Mouse (Mus musculus) intestine, embryonic 15.5 days (tissue): ENCODE results near the gene Magel2. TPM values are rescaled to one million over a fixed set of nuclear protein-coding genes. Genes with fewer than 3 reads are reported as not detected.

ENCODE experiments used
- ATAC-seq: fragments of 200-750 bp; cut with Nextera tagmentation; 2 replicates; pipeline ENCODE4 v1.8.0; 2017; ENCODE audit warnings: moderate TSS enrichment, moderate library complexity
- H3K27ac ChIP-seq: fragments of 300-500 bp; sonication (generic); 2 replicates; pipeline ENCODE4 v1.5.1; 2015; ENCODE audit warnings: mild to moderate bottlenecking, inconsistent platforms
- H3K27me3 ChIP-seq: fragments of 300-500 bp; sonication (generic); replicated peaks from 2 replicates; pipeline ENCODE4 v1.6.1; 2015; ENCODE audit warnings: inconsistent platforms
- H3K36me3 ChIP-seq: fragments of 300-500 bp; sonication (generic); 2 replicates; pipeline ENCODE4 v1.6.1; 2015; ENCODE audit warnings: inconsistent platforms
- H3K4me1 ChIP-seq: fragments of 300-500 bp; sonication (generic); replicated peaks from 2 replicates; pipeline ENCODE4 v1.6.1; 2015; ENCODE audit warnings: inconsistent platforms
- H3K4me2 ChIP-seq: fragments of 300-500 bp; sonication (generic); replicated peaks from 2 replicates; pipeline ENCODE4 v1.6.1; 2015; ENCODE audit warnings: mild to moderate bottlenecking, inconsistent platforms
- H3K4me3 ChIP-seq: fragments of 300-500 bp; sonication (generic); replicated peaks from 2 replicates; pipeline ENCODE4 v1.5.1; 2015; ENCODE audit warnings: inconsistent platforms
- H3K9ac ChIP-seq: fragments of 300-500 bp; sonication (generic); 2 replicates; pipeline ENCODE4 v1.6.1; 2015; ENCODE audit warnings: inconsistent platforms
- H3K9me3 ChIP-seq: fragments of 300-500 bp; sonication (generic); 2 replicates; pipeline ENCODE4 v1.6.1; 2016; ENCODE audit warnings: inconsistent platforms
- WGBS: fragments of 180-500 bp; shearing (Covaris S2); methylation state at CpG from one replicate; pipeline ENCODE4 v1.1.7; 2015; 5-methylcytosine and 5-hydroxymethylcytosine counted together
- polyA plus RNA-seq: library from polyadenylated mRNA; unstranded; fragments of >200 nt; fragmentation: Nextera tagmentation; extraction: Ambion mirVana; gene quantifications from 2 replicates; pipeline ENCODE4 v1.2.1, GENCODE M21; 2015

The Magel2 gene
- polyA plus RNA-seq = 0.69 and 0.72 TPM in 2 replicates

DNA sequence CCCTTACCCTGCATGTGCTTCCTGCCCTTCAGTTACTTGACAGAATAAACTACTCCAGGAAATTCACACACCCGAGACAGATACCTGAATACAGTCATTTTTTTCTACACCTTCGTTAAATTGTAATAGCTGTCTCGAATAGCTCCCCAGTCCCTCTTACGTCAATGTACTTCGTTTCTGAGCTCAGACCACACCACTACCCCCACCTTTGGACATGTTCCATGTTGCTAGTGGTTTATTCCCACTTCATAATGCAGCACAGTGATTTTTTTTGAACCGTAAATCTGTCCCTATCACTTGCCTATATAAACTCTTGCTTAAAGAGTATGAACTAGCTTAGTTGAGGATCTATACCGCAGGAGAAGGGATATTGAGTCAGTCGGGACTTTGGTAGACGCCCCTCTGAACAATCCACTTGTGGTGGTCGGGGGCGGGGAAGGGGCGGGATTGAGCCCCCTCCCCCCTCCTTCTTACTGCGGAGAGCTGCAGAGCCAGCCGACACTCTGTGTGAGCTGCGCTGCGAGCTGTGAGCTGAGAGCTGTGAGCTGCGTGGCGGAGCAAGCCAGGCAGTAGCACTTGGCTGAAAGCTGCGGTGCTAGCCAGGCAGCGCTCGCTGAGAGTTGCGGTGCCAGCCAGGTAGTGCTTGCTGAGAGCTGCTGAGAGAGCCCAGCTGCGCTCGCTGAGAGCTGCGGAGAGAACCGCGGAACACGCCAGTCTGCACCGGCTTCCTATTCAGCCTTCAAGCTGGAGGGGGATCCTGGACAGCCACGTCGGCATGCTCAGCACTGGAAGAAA, at the start of gene Magel2:
Gene Magel2 (plus strand): TSS at position 501 of the 795 bp plus-strand sequence.
- Histone ChIP-seq H3K4me3 (peak within 1 kb of the TSS; percentile 41), H3K9ac (peak within 1 kb of the TSS; percentile 34), H3K27ac (no peak within 1 kb of the TSS), H3K9me3 (no peaks in the 10 kb centered on the region), H3K36me3 (no peaks in the 10 kb centered on the region), H3K27me3 (no peaks in the 10 kb centered on the region), H3K4me2 (peak within 1 kb of the TSS; percentile 76), H3K4me1 (no peaks in the 10 kb centered on the region)
- 18% methylated on average over 31 of the region's 31 CpGs for WGBS
- peak; percentile 87 for ATAC-seq

GRCm38 (mm10) chr7:62345411-62345810, 31.4 kb upstream of the Magel2 start:
- Histone ChIP-seq H3K27ac (no peak overlapping the region), H3K4me3 (no peak overlapping the region), H3K9me3 (no peaks in the 10 kb centered on the region), H3K4me1 (no peaks in the 10 kb centered on the region), H3K27me3 (no peaks in the 10 kb centered on the region), H3K9ac (no peak overlapping the region), H3K4me2 (no peak overlapping the region), H3K36me3 (no peaks in the 10 kb centered on the region)
- ATAC-seq = no peak
- WGBS = 11% methylated on average over 1 of the region's 1 CpGs

- no peak for ATAC-seq
- H3K36me3 ChIP-seq = no peaks in the 10 kb centered on the region
Measured at GRCm38 (mm10) chr7:62346269-62346668, 30.5 kb upstream of the Magel2 start, which contains the start of gene Ndn. Gene Ndn, plus strand, starts transcription at chr7:62346569.

GRCm38 (mm10) chr7:62348106-62348803, 28.6 kb upstream of the Magel2 start:
- Histone ChIP-seq H3K4me1 (no peaks in the 10 kb centered on the region), H3K36me3 (no peaks in the 10 kb centered on the region), H3K4me2 (peak overlapping the region; percentile 77), H3K27ac (no peak overlapping the region), H3K9ac (peak overlapping the region; percentile 56), H3K27me3 (no peaks in the 10 kb centered on the region), H3K9me3 (no peaks in the 10 kb centered on the region), H3K4me3 (peak overlapping the region; percentile 46)
- ATAC-seq = peak; percentile 96
- WGBS = 12% methylated on average over 42 of the region's 42 CpGs

More at GRCm38 (mm10) chr7:62346269-62346668, 30.5 kb upstream of the Magel2 start, which contains the start of gene Ndn:
- WGBS = 53% methylated on average over 1 of the region's 1 CpGs
- H3K9me3 ChIP-seq = no peaks in the 10 kb centered on the region
- no peak within 1 kb of the TSS for H3K4me3 ChIP-seq
- no peak within 1 kb of the TSS for H3K27ac ChIP-seq
- no peak within 1 kb of the TSS for H3K4me2 ChIP-seq
- no peaks in the 10 kb centered on the region for H3K27me3 ChIP-seq
- H3K9ac ChIP-seq = no peak within 1 kb of the TSS
- H3K4me1 ChIP-seq = no peaks in the 10 kb centered on the region

DNA sequence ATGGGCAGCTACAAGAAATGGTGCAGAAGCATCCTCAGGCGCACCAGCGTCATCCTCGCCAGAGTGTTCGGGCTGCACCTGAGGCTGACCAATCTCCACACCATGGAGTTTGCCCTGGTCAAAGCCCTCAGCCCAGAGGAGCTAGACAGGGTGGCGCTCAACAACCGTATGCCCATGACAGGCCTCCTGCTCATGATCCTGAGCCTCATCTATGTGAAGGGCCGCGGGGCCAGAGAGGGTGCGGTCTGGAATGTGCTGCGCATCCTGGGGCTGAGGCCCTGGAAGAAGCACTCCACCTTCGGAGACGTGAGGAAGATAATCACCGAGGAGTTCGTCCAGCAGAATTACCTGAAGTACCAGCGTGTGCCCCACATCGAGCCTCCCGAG, 28.0 kb upstream of the Magel2 start:
- no peak for ATAC-seq
- Histone ChIP-seq H3K9me3 (no peaks in the 10 kb centered on the region), H3K27me3 (no peaks in the 10 kb centered on the region), H3K4me1 (no peaks in the 10 kb centered on the region), H3K36me3 (no peaks in the 10 kb centered on the region), H3K4me3 (peak overlapping the region; percentile 46), H3K4me2 (peak overlapping the region; percentile 77), H3K27ac (no peak overlapping the region), H3K9ac (peak overlapping the region; percentile 56)
- WGBS = 36% methylated on average over 17 of the region's 17 CpGs

DNA sequence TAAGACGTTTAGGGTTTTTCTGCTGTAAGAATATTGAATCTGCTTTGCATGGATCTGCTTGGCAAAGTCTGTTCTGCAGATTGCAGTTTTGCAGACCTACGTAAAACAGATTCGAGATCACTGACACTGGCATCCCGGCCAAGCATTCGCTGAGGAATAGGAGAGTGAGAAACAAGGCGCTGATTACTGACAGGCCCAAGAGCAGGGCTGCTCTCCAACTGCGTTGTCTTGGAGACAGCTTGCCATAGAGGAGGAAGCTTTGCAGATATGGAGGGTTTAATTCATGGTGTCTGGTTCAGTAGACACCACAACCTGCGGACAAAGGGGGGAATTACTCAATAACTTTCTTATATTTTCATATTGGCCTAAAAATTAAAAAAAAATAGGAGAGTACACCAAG, 25.5 kb upstream of the Magel2 start:
- no peak for ATAC-seq
- Histone ChIP-seq H3K9ac (no peak overlapping the region), H3K36me3 (no peaks in the 10 kb centered on the region), H3K27ac (no peak overlapping the region), H3K9me3 (no peaks in the 10 kb centered on the region), H3K4me2 (no peak overlapping the region), H3K4me3 (no peak overlapping the region), H3K27me3 (no peaks in the 10 kb centered on the region), H3K4me1 (no peaks in the 10 kb centered on the region)
- WGBS = 57% methylated on average over 8 of the region's 8 CpGs

- no peaks in the 10 kb centered on the region for H3K4me1 ChIP-seq
- H3K27ac ChIP-seq = no peak overlapping the region
- no peak overlapping the region for H3K9ac ChIP-seq
- no peaks in the 10 kb centered on the region for H3K27me3 ChIP-seq
- ATAC-seq = no peak
- no peaks in the 10 kb centered on the region for H3K36me3 ChIP-seq
- H3K4me3 ChIP-seq = no peak overlapping the region
- no peak overlapping the region for H3K4me2 ChIP-seq
- no peaks in the 10 kb centered on the region for H3K9me3 ChIP-seq
- 42% methylated on average over 7 of the region's 7 CpGs for whole genome bisulfite sequencing
Measured at GRCm38 (mm10) chr7:62365039-62365636, 11.7 kb upstream of the Magel2 start.

- 79% methylated on average over 8 of the region's 8 CpGs for WGBS
- Histone ChIP-seq H3K27me3 (no peaks in the 10 kb centered on the region), H3K4me2 (no peak overlapping the region), H3K4me3 (no peak overlapping the region), H3K4me1 (no peaks in the 10 kb centered on the region), H3K9ac (no peak overlapping the region), H3K9me3 (no peaks in the 10 kb centered on the region), H3K27ac (no peak overlapping the region), H3K36me3 (no peaks in the 10 kb centered on the region)
- no peak for ATAC-seq
Measured at GRCm38 (mm10) chr7:62366730-62367129, 10.1 kb upstream of the Magel2 start.

- Histone ChIP-seq H3K9me3 (no peaks in the 10 kb centered on the region), H3K4me2 (no peak overlapping the region), H3K36me3 (no peaks in the 10 kb centered on the region), H3K4me3 (no peak overlapping the region), H3K9ac (no peak overlapping the region), H3K27ac (no peak overlapping the region), H3K27me3 (no peaks in the 10 kb centered on the region), H3K4me1 (no peaks in the 10 kb centered on the region)
- 33% methylated on average over 4 of the region's 4 CpGs for WGBS
- ATAC-seq = no peak
Measured at GRCm38 (mm10) chr7:62375658-62376057, 1.2 kb upstream of the Magel2 start.

GRCm38 (mm10) chr7:62377313-62377712, 503 bp downstream of the Magel2 start:
- no peaks in the 10 kb centered on the region for H3K4me1 ChIP-seq
- peak; percentile 68 for ATAC-seq

DNA sequence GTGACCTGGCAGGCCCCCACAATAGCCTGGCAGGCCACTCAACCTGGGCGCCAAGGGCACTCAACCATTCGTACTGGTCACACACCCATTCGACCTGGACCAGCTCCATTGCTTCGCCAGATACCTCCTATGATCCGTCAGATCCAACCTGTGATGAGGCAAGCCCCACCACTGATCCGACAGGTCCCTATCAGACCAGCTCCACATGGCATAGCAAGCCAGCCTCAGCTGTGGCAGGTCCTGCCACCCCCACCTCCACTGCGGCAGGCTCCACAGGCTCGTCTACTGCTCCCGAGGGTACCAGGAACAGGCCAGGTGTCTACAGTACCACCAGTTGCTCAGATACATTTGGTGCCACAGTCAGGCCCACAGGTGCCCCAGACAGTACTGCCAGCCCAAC, 1.7 kb downstream of the Magel2 start:
- Histone ChIP-seq H3K9ac (no peak overlapping the region), H3K9me3 (no peaks in the 10 kb centered on the region), H3K36me3 (no peaks in the 10 kb centered on the region), H3K4me3 (no peak overlapping the region), H3K27ac (no peak overlapping the region), H3K4me1 (no peaks in the 10 kb centered on the region), H3K4me2 (no peak overlapping the region), H3K27me3 (no peaks in the 10 kb centered on the region)
- ATAC-seq = no peak
- 90% methylated on average over 9 of the region's 9 CpGs for WGBS

More at GRCm38 (mm10) chr7:62377313-62377712, 503 bp downstream of the Magel2 start:
- Histone ChIP-seq H3K9me3 (no peaks in the 10 kb centered on the region), H3K4me2 (peak overlapping the region; percentile 76), H3K36me3 (no peaks in the 10 kb centered on the region), H3K9ac (peak overlapping the region; percentile 34), H3K4me3 (peak overlapping the region; percentile 41), H3K27ac (no peak overlapping the region), H3K27me3 (no peaks in the 10 kb centered on the region)
- WGBS = 28% methylated on average over 14 of the region's 14 CpGs

GRCm38 (mm10) chr7:62382391-62382790, 5.6 kb downstream of the Magel2 start:
- Histone ChIP-seq H3K27me3 (no peaks in the 10 kb centered on the region), H3K4me1 (no peaks in the 10 kb centered on the region), H3K27ac (no peak overlapping the region), H3K4me2 (no peak overlapping the region), H3K9ac (no peak overlapping the region), H3K36me3 (no peaks in the 10 kb centered on the region), H3K4me3 (no peak overlapping the region), H3K9me3 (no peaks in the 10 kb centered on the region)
- peak; percentile 49; the same call in 1 of the 2 replicates for ATAC-seq
- 9% methylated on average over 2 of the region's 2 CpGs for WGBS
